Mouse (Mus musculus) E14TG2a.4 (cell line): ENCODE measurements around the gene Slc52a3.

ENCODE experiments used
- CTCF ChIP-seq: conservative IDR thresholded peaks from 2 replicates; pipeline ENCODE4 v1.5.1; 2014; ENCODE audit warnings: low read length
- POU5F1 ChIP-seq: IDR thresholded peaks from 2 replicates; pipeline ENCODE4 v1.6.1; 2014; ENCODE audit warnings: low read length, borderline replicate concordance

DNA sequence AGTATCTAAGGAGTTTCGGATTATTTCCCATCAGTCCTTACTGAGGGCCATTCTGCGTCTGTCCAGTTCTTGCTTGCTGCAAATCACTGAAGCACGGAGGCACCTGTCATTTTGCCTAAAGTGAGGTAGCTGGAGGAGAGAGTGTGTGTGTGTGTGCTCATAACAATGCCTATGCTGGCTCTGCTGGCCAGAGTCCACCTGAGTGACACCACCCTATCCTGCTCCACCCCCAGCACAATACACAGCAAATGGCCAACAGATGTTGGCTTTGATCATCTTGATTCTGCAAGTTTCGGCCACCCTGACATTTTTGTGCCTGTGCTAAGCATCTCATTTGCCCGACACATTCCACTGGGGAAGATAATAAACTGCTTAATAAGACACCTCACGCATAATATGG is 17.8 kb upstream of the Slc52a3 start:
- TF ChIP-seq CTCF (no peak), POU5F1 (no peak)
